Mouse (Mus musculus): ENCODE data around the gene Nae1. TPM values are rescaled to one million over a fixed set of nuclear protein-coding genes. Genes with fewer than 3 reads are reported as not detected.
"Not testable (repeated sequence)": the region's sequence is repeated elsewhere in the genome, so short reads cannot be mapped to it uniquely, and the experiment has no call there.

Nae1 gene
- 119 and 125 TPM in 2 replicates for polyA plus RNA-seq (2014; fragmentation: Nextera tagmentation; extraction: Ambion mirVana)

DNA sequence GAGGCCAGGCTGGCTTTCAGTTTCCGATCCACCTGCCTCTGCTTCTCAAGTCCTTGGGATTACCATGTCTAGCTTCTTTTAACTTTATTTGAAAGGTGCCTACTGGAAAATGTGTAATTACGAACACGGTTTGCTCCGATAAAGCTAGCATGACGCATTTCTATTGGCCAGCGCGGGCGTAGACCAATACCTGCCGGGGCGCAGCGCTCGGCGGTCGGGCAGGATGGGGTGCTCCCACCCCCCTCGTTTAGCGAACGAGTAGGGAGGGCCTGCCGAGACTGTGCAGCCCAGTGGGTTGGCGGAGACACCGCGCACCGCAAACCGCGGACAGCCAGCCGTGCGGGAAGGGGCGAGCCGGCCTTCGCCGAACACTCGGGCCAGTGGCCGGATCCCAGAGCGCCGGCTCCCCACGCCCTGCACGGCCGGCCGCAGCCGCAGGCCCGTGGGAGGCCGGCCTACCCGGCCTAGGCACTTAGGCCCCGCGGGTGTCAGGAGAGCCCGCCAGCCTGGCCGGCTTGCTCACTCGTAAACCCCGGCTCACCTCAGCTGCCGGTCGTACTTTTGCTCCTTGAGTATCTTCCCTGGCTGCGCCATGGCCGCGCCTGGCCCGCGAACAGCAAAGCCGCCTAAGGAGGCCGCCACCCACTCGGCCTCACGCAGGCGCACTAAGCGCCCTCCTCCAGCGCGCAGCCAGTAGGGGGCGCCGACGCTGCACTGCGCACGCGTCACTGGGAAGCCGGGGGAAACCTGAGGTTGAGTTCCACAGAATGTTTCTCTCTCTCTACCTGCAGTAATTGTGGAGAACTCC, at the start of gene Nae1, which contains the start of gene Car7:
Nae1 (minus strand) TSS at position 667 of the 808 bp plus-strand sequence.
Car7 (plus strand) TSS at position 719 of the 808 bp plus-strand sequence.
- Histone ChIP-seq H3K27me3 (ENCODE audit: control insufficient read depth, insufficient read depth, low read length) (no peaks in the 10 kb centered on the region; the same call in 1 of the 2 replicates), H3K4me2 (ENCODE audit: low read depth) (peak within 1 kb of the TSS; percentile 59), H3K9me3 (ENCODE audit: control insufficient read depth, low read length) (no peaks in the 10 kb centered on the region), H3K4me3 (ENCODE audit: low read depth, low read length) (peak within 1 kb of the TSS; percentile 88), H3K27ac (ENCODE audit: low read depth, low read length) (peak within 1 kb of the TSS; percentile 70), H3K36me3 (ENCODE audit: control insufficient read depth, insufficient read depth, low read length) (no peaks in the 10 kb centered on the region), H3K4me1 (ENCODE audit: control insufficient read depth, insufficient read depth, low read length) (peaks cover 9% of the 10 kb centered on the region), H3K9ac (ENCODE audit: low read length) (peak within 1 kb of the TSS; percentile 95)
- ATAC-seq (ENCODE audit: insufficient read depth, low FRiP score, low TSS enrichment), result peak; percentile 96
- under 1% methylated on average over 69 of the region's 70 CpGs for WGBS
- peak; percentile 97 for DNase-seq (ENCODE audit: low spot score)

DNA sequence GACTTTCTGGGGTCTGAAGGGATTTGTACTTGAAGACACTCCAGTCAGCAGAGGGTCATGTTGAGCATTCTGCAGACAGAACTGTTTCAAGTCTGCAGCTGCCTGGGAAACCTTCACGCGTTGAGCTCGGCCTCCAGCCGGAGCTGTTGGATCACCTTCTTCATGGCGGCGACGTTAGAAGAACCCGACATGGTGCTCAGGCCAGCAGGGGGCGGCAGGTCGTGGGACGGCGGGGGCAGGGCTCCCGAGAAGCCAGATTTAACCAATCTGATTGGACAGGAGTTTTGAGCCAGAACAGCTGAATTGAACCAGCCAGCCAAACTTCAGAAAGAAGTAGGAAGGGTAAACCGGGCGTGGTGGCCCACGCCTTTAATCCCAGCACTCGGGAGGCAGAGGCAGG, 43.2 kb upstream of the Nae1 start:
- H3K4me1 ChIP-seq (ENCODE audit: control insufficient read depth, insufficient read depth, low read length); DNase-seq (ENCODE audit: low spot score); H3K4me3 ChIP-seq (ENCODE audit: low read depth, low read length); H3K4me2 ChIP-seq (ENCODE audit: low read depth); ATAC-seq (ENCODE audit: insufficient read depth, low FRiP score, low TSS enrichment); H3K27me3 ChIP-seq (ENCODE audit: control insufficient read depth, insufficient read depth, low read length); H3K9me3 ChIP-seq (ENCODE audit: control insufficient read depth, low read length); H3K36me3 ChIP-seq (ENCODE audit: control insufficient read depth, insufficient read depth, low read length); H3K27ac ChIP-seq (ENCODE audit: low read depth, low read length); H3K9ac ChIP-seq (ENCODE audit: low read length): not testable (repeated sequence)
- 84% methylated on average over 17 of the region's 17 CpGs for WGBS

DNA sequence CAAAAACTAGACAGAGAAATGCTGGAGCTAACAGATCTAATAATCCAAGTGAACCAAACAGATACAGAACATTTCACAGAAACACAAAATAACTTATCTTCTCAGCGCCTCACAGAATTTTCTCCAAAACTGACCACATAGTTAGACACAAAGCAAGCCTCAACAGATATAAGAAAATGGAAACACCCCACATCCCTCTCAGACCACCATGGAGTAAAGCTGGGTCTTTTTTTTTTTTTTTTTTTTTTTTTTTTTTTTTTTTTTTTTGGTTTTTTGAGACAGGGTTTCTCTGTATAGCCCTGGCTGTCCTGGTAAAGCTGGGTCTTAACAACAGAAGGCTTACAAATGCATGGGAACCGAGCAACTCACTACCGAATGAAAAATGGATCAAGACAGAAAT, 42.4 kb upstream of the Nae1 start:
- Histone ChIP-seq H3K9ac (ENCODE audit: low read length) (no peak overlapping the region), H3K4me1 (ENCODE audit: control insufficient read depth, insufficient read depth, low read length) (no peaks in the 10 kb centered on the region), H3K36me3 (ENCODE audit: control insufficient read depth, insufficient read depth, low read length) (no peaks in the 10 kb centered on the region), H3K27ac (ENCODE audit: low read depth, low read length) (no peak overlapping the region), H3K4me2 (ENCODE audit: low read depth) (no peak overlapping the region), H3K9me3 (ENCODE audit: control insufficient read depth, low read length) (no peaks in the 10 kb centered on the region), H3K27me3 (ENCODE audit: control insufficient read depth, insufficient read depth, low read length) (no peaks in the 10 kb centered on the region), H3K4me3 (ENCODE audit: low read depth, low read length) (no peak overlapping the region)
- no peak for DNase-seq (ENCODE audit: low spot score)
- no peak for ATAC-seq (ENCODE audit: insufficient read depth, low FRiP score, low TSS enrichment)
- WGBS, result 94% methylated on average over 3 of the region's 3 CpGs

DNA sequence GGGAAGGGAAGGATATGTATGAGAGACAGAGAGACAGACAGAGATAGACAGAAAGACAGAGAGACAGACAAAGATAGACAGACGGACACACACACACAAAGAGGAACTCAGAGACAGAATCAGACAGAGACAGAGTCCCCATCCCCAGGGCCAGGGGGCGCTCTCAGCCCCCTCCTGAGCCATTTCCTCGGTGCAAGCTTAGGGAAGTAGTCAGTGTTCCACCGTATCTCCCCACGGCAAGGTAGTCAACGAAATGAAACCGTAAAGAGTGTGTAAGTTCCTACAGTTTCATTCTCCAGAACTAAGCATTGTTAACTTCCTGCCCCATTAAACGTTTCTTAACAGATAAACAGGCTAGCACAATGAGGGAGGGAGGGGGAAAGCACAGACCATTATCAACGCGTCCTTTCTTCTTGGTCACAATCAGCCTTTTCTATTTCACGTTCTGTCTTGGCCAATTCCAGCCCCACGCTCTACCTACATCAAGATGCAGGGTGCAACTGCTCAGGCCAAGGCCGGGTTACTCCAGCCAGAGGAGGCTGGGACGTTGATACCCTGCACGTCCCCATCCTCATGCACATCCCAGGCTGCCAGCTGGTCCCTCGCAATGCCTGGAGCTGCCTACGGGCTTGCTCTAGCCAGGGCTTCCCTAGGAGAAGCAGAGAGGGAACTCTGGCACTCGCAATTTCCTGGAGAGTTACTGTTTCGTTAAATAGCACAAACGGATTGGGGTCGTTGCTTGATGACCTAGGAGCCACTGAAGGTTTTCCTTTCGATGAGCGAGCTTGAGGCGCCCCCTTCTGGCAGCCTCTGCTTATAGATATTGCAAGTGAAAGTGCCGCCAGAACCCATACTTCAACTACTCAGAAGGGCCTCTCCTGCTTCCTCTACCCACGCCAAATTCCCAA, 36.3 kb upstream of the Nae1 start:
- peak overlapping the region; percentile 43 for H3K4me2 ChIP-seq (ENCODE audit: low read depth)
- no peaks in the 10 kb centered on the region for H3K9me3 ChIP-seq (ENCODE audit: control insufficient read depth, low read length)
- 6% methylated on average over 26 of the region's 26 CpGs for WGBS
- no peaks in the 10 kb centered on the region for H3K36me3 ChIP-seq (ENCODE audit: control insufficient read depth, insufficient read depth, low read length)
- H3K27ac ChIP-seq (ENCODE audit: low read depth, low read length), result no peak overlapping the region
- no peaks in the 10 kb centered on the region for H3K4me1 ChIP-seq (ENCODE audit: control insufficient read depth, insufficient read depth, low read length)
- H3K27me3 ChIP-seq (ENCODE audit: control insufficient read depth, insufficient read depth, low read length), result no peaks in the 10 kb centered on the region
- DNase-seq (ENCODE audit: low spot score), result peak; percentile 89
- peak overlapping the region; percentile 22 for H3K4me3 ChIP-seq (ENCODE audit: low read depth, low read length)
- no peak overlapping the region for H3K9ac ChIP-seq (ENCODE audit: low read length)
- ATAC-seq (ENCODE audit: insufficient read depth, low FRiP score, low TSS enrichment), result peak; percentile 72

DNA sequence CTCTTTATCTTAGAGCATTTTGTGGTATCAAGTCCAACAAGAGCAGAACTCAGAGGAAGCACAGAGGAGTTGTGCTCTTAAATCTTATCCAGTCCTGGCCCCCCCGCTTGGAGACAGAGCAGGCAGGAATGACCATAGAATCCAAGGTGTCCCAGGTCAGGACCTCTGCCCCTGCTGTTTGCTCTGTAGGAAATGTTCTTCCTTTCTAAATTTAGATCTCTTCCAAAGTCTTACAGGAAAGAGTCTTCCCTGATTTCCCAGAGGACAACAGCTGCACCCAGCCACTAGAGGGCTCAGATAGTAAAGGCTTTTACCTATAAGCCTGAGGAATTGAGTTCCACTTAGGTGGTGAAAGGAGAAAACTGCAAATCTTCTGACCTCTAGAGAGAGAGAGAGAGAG, 35.1 kb upstream of the Nae1 start:
- Histone ChIP-seq H3K27ac (ENCODE audit: low read depth, low read length) (no peak overlapping the region), H3K9ac (ENCODE audit: low read length) (no peak overlapping the region), H3K4me3 (ENCODE audit: low read depth, low read length) (no peak overlapping the region), H3K27me3 (ENCODE audit: control insufficient read depth, insufficient read depth, low read length) (no peaks in the 10 kb centered on the region), H3K4me1 (ENCODE audit: control insufficient read depth, insufficient read depth, low read length) (no peaks in the 10 kb centered on the region), H3K9me3 (ENCODE audit: control insufficient read depth, low read length) (no peaks in the 10 kb centered on the region), H3K36me3 (ENCODE audit: control insufficient read depth, insufficient read depth, low read length) (no peaks in the 10 kb centered on the region), H3K4me2 (ENCODE audit: low read depth) (no peak overlapping the region)
- no peak for DNase-seq (ENCODE audit: low spot score)
- no peak for ATAC-seq (ENCODE audit: insufficient read depth, low FRiP score, low TSS enrichment)
- 58% methylated on average over 1 of the region's 1 CpGs for WGBS

DNA sequence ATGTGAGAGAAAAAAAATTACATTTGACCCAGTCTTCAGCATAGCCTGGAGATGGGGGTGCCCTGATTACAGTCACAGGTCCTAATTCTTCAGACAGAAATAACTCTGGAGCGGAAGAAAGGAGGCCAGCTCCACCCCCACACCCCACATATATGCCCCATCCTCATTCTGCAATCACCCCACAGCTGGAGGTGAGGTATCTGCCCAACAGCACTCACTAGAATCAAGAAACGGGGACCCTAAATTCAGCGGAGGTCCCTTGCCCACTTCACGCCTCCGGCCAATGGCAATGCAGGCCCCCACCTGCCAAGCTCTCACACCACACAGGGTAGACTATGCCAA, 31.0 kb upstream of the Nae1 start:
- ATAC-seq (ENCODE audit: insufficient read depth, low FRiP score, low TSS enrichment), result 0 out of 2 replicates have a peak, but pooled peaks have one; percentile 7
- Histone ChIP-seq H3K27me3 (ENCODE audit: control insufficient read depth, insufficient read depth, low read length) (no peaks in the 10 kb centered on the region), H3K36me3 (ENCODE audit: control insufficient read depth, insufficient read depth, low read length) (no peaks in the 10 kb centered on the region), H3K9me3 (ENCODE audit: control insufficient read depth, low read length) (no peaks in the 10 kb centered on the region), H3K4me1 (ENCODE audit: control insufficient read depth, insufficient read depth, low read length) (no peaks in the 10 kb centered on the region), H3K4me3 (ENCODE audit: low read depth, low read length) (no peak overlapping the region), H3K9ac (ENCODE audit: low read length) (no peak overlapping the region), H3K27ac (ENCODE audit: low read depth, low read length) (no peak overlapping the region), H3K4me2 (ENCODE audit: low read depth) (no peak overlapping the region)
- no peak for DNase-seq (ENCODE audit: low spot score)
- 96% methylated on average over 5 of the region's 5 CpGs for WGBS

DNA sequence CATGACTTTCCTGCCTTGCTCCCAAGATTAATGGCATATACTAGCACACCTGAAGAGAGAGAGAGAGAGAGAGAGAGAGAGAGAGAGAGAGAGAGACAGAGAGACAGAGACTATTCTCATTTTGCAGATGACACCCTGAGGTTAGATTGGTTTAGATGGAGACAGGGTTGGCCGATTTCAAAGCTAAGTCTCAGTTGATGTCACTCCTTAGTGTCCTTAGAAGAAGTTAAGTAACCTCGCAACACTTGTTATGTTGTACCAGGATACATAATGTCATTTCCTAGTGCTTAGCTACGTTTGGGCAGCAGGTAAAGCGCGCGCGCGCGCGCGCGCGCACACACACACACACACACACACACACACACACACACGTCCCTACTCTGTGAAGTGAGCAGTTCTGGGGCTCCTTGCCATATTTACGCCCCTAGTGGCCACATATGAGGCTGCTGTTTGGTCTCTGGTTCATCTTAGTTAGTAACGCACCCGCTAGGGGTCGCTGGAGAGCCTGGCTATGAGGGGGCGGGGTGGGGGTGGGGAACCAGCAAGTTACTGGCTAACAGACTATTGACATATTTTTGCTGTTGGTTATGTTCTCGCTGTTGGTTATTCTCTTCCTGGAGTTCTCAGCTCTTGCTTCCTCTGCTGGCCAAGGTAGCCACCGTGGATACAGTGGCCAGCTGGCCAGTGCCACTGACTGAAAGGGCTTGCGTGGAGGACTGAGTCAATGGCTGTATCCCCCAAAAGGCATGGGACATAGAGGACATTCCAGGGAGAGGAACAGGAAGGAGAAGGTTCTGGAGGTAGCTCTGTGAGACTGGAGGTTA, 30.4 kb upstream of the Nae1 start:
- Histone ChIP-seq H3K4me3 (ENCODE audit: low read depth, low read length) (no peak overlapping the region), H3K9ac (ENCODE audit: low read length) (no peak overlapping the region), H3K4me2 (ENCODE audit: low read depth) (no peak overlapping the region), H3K36me3 (ENCODE audit: control insufficient read depth, insufficient read depth, low read length) (no peaks in the 10 kb centered on the region), H3K9me3 (ENCODE audit: control insufficient read depth, low read length) (no peaks in the 10 kb centered on the region), H3K27me3 (ENCODE audit: control insufficient read depth, insufficient read depth, low read length) (no peaks in the 10 kb centered on the region), H3K4me1 (ENCODE audit: control insufficient read depth, insufficient read depth, low read length) (no peaks in the 10 kb centered on the region), H3K27ac (ENCODE audit: low read depth, low read length) (no peak overlapping the region)
- 18% methylated on average over 22 of the region's 22 CpGs for WGBS
- ATAC-seq (ENCODE audit: insufficient read depth, low FRiP score, low TSS enrichment) (peak; percentile 81), DNase-seq (ENCODE audit: low spot score) (peak; percentile 85)

DNA sequence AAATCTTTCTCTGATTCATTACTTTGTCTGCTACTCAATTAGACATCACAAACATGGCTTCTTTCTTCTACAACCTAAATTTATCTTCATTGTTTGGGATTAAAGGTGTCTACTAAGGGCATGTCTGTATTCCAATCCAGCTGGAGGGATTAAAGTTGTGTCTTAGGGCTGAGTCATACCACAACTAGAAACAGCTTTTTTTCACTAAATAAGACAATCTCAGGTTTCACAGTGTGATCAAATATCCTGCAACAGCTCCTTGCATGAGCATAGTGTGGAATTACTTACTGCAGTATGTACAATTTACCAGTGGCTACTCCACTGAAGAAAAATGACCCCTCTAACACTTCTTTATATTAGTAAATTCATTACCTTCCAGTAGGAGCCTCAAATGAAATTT, 26.3 kb upstream of the Nae1 start:
- Histone ChIP-seq H3K9ac (ENCODE audit: low read length) (no peak overlapping the region), H3K4me2 (ENCODE audit: low read depth) (no peak overlapping the region), H3K36me3 (ENCODE audit: control insufficient read depth, insufficient read depth, low read length) (no peaks in the 10 kb centered on the region), H3K27ac (ENCODE audit: low read depth, low read length) (no peak overlapping the region), H3K9me3 (ENCODE audit: control insufficient read depth, low read length) (no peaks in the 10 kb centered on the region), H3K27me3 (ENCODE audit: control insufficient read depth, insufficient read depth, low read length) (no peaks in the 10 kb centered on the region), H3K4me3 (ENCODE audit: low read depth, low read length) (no peak overlapping the region), H3K4me1 (ENCODE audit: control insufficient read depth, insufficient read depth, low read length) (no peaks in the 10 kb centered on the region)
- no peak for DNase-seq (ENCODE audit: low spot score)
- ATAC-seq (ENCODE audit: insufficient read depth, low FRiP score, low TSS enrichment), result no peak
